Comparison of ENCODE assay signal across 27 mouse cellular contexts in the genomic region with DNA sequence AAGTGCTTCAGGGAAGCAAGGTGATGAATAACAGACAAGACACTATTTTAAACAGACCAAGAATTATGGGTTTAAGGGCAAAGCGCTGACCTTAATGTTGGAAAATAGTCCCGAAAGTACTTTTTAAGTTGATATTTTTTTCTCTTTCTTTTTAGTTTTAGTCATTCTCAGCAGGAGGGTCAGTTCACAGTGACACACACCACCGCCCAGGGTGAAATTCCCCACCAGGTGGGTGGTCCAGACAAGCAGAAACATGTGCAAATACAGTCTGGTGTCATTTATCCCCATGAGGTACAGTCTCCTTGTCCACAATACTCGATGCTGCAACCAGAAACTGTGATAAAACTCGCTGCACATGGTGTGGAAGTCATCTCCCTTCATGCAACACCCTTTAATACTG.
A peak's percentile ranks its signal among the peaks of the same experiment; 100 is the strongest.
DNase-seq lines count a peak whose midpoint lies in the region; ATAC-seq and TF ChIP-seq lines count a peak whose summit lies in the region.
"Had no signal": no experiment of that assay in that cellular context is flagged by ENCODE, and none has a peak within 500 bp of the region (broad histone marks: within the 10 kb centered on the region; RNA-seq: fewer than 3 reads in every experiment).

No protein-coding gene starts in this region.

- H3K27me3 ChIP-seq in lung, embryonic 14.5 days (ENCODE audit: insufficient read depth, low read length), result no peaks in the 10 kb centered on the region
- no peaks in the 10 kb centered on the region for H3K27me3 ChIP-seq in embryonic facial prominence, embryonic 10.5 days (replicated peaks; ENCODE audit: low read depth, poor library complexity, severe bottlenecking)
- no peaks in the 10 kb centered on the region for H3K27me3 ChIP-seq in intestine, embryonic 15.5 days (replicated peaks)
- H3K27me3 ChIP-seq in heart, embryonic 12.5 days (replicated peaks), result no peaks in the 10 kb centered on the region
- H3K27me3 ChIP-seq: embryonic facial prominence, embryonic 12.5 days; hindbrain, embryonic 15.5 days; limb, embryonic 15.5 days; liver, embryonic 13.5 days; midbrain, embryonic 12.5 days had no signal

- H3K9me3 ChIP-seq in lung, embryonic 14.5 days (ENCODE audit: low read depth, low read length), result no peaks in the 10 kb centered on the region
- H3K9me3 ChIP-seq in embryonic facial prominence, embryonic 10.5 days, result no peaks in the 10 kb centered on the region
- no peaks in the 10 kb centered on the region for H3K9me3 ChIP-seq in intestine, embryonic 15.5 days
- no peaks in the 10 kb centered on the region for H3K9me3 ChIP-seq in heart, embryonic 12.5 days (replicated peaks)
- H3K9me3 ChIP-seq: embryonic facial prominence, embryonic 12.5 days; hindbrain, embryonic 15.5 days; limb, embryonic 15.5 days; liver, embryonic 13.5 days; midbrain, embryonic 12.5 days had no signal

- H3K27ac ChIP-seq in lung, embryonic 14.5 days (ENCODE audit: low read depth), result no peak overlapping the region
- H3K27ac ChIP-seq in embryonic facial prominence, embryonic 10.5 days (replicated peaks), result no peak overlapping the region
- H3K27ac ChIP-seq in intestine, embryonic 15.5 days, result no peak overlapping the region
- H3K27ac ChIP-seq in heart, embryonic 12.5 days (ENCODE audit: poor library complexity, severe bottlenecking), result no peak overlapping the region
- H3K27ac ChIP-seq: embryonic facial prominence, embryonic 12.5 days; heart, adult 2 months; hindbrain, embryonic 15.5 days; layer of hippocampus, adult 2 months; limb, embryonic 15.5 days; liver, embryonic 13.5 days; midbrain, embryonic 12.5 days; stomach, postnatal 0 days had no signal

- H3K9ac ChIP-seq in lung, embryonic 14.5 days, result no peak overlapping the region
- no peak overlapping the region for H3K9ac ChIP-seq in intestine, embryonic 15.5 days
- H3K9ac ChIP-seq in heart, embryonic 12.5 days, result no peak overlapping the region
- H3K9ac ChIP-seq: embryonic facial prominence, embryonic 12.5 days; hindbrain, embryonic 15.5 days; limb, embryonic 15.5 days; liver, embryonic 13.5 days; midbrain, embryonic 12.5 days had no signal

- H3K36me3 ChIP-seq in lung, embryonic 14.5 days (ENCODE audit: insufficient read depth), result no peaks in the 10 kb centered on the region
- H3K36me3 ChIP-seq in embryonic facial prominence, embryonic 10.5 days (replicated peaks), result no peaks in the 10 kb centered on the region
- no peaks in the 10 kb centered on the region for H3K36me3 ChIP-seq in intestine, embryonic 15.5 days
- H3K36me3 ChIP-seq in heart, embryonic 12.5 days, result no peaks in the 10 kb centered on the region
- H3K36me3 ChIP-seq: embryonic facial prominence, embryonic 12.5 days; hindbrain, embryonic 15.5 days; limb, embryonic 15.5 days; liver, embryonic 13.5 days; midbrain, embryonic 12.5 days had no signal

- ATAC-seq in lung, embryonic 14.5 days (ENCODE audit: insufficient read depth), result no peak
- no peak for ATAC-seq in intestine, embryonic 15.5 days
- no peak for ATAC-seq in heart, embryonic 12.5 days (ENCODE audit: insufficient number of reproducible peaks, low FRiP score)
- ATAC-seq: CD4-positive, CD25-positive, alpha-beta regulatory T cell, adult 4 months; forebrain, embryonic 14.5 days had no signal

- H3K4me2 ChIP-seq in lung, embryonic 14.5 days, result no peak overlapping the region
- no peak overlapping the region for H3K4me2 ChIP-seq in intestine, embryonic 15.5 days (replicated peaks)
- no peak overlapping the region for H3K4me2 ChIP-seq in heart, embryonic 12.5 days
- H3K4me2 ChIP-seq: embryonic facial prominence, embryonic 12.5 days; hindbrain, embryonic 15.5 days; limb, embryonic 15.5 days; liver, embryonic 13.5 days; midbrain, embryonic 12.5 days had no signal

- no peak for TF ChIP-seq CTCF in lung, embryonic 14.5 days (IDR thresholded peaks at IDR 0.05; ENCODE audit: low read depth)

- no peaks in the 10 kb centered on the region for H3K4me1 ChIP-seq in lung, embryonic 14.5 days (ENCODE audit: insufficient read depth)
- peaks cover 7% of the 10 kb centered on the region; the same call in 1 of the 2 replicates for H3K4me1 ChIP-seq in embryonic facial prominence, embryonic 10.5 days
- no peaks in the 10 kb centered on the region for H3K4me1 ChIP-seq in intestine, embryonic 15.5 days (replicated peaks)
- H3K4me1 ChIP-seq in heart, embryonic 12.5 days (replicated peaks), result peaks cover 23% of the 10 kb centered on the region
- H3K4me1 ChIP-seq: embryonic facial prominence, embryonic 12.5 days; hindbrain, embryonic 15.5 days; limb, embryonic 15.5 days; liver, embryonic 13.5 days; midbrain, embryonic 12.5 days had no signal

- peak; percentile 18 for DNase-seq in lung, embryonic 14.5 days
- no peak for DNase-seq in lung, postnatal 36 days
- DNase-seq in embryo, embryonic 10.5 days (ENCODE audit: low spot score), result peak; percentile 68
- DNase-seq in embryonic facial prominence, embryonic 10.5 days (ENCODE audit: low spot score), result peak; percentile 47
- DNase-seq in mesoderm, embryonic 11.5 days (ENCODE audit: low read depth, low spot score), result peak; percentile 82
- DNase-seq in frontal cortex, adult 2 months (ENCODE audit: extremely low spot score in 1 of 2, low spot score in 1 of 2), result no peak
- DNase-seq: adrenal gland, postnatal 36 days; cerebellum, adult 2 months; cerebellum, postnatal 14 days; heart, adult 2 months; heart, postnatal 14 days; liver, embryonic 13.5 days; lung, adult 18-20 months; lung, postnatal 10 days; right cerebral cortex, postnatal 4 days; thymus, adult 18-20 months; thymus, postnatal 25 days had no signal

- H3K4me3 ChIP-seq in lung, embryonic 14.5 days (ENCODE audit: low read depth, low read length), result no peak overlapping the region
- H3K4me3 ChIP-seq in embryonic facial prominence, embryonic 10.5 days, result no peak overlapping the region
- no peak overlapping the region for H3K4me3 ChIP-seq in intestine, embryonic 15.5 days (replicated peaks)
- no peak overlapping the region for H3K4me3 ChIP-seq in heart, embryonic 12.5 days
- H3K4me3 ChIP-seq: embryonic facial prominence, embryonic 12.5 days; heart, adult 2 months; hindbrain, embryonic 15.5 days; layer of hippocampus, adult 2 months; limb, embryonic 15.5 days; liver, embryonic 13.5 days; midbrain, embryonic 12.5 days had no signal

- WGBS in lung, embryonic 14.5 days, result 36% methylated on average over 5 of the region's 5 CpGs
- 56% methylated on average over 5 of the region's 5 CpGs for WGBS in embryonic facial prominence, embryonic 10.5 days
- 44% methylated on average over 5 of the region's 5 CpGs for WGBS in intestine, embryonic 15.5 days
- WGBS in heart, embryonic 12.5 days, result 59% methylated on average over 5 of the region's 5 CpGs

Comparison
In these comparisons a context has a peak if more than half of its experiments do, and no peak if none do; other contexts are left out.
1. DNase-seq: peak in lung, embryonic 14.5 days (single experiment), embryo, embryonic 10.5 days (single experiment), embryonic facial prominence, embryonic 10.5 days (single experiment) and mesoderm, embryonic 11.5 days (single experiment); none in lung, postnatal 36 days (single experiment) and frontal cortex, adult 2 months (0 of 2).